Mouse (Mus musculus): ENCODE measurements around the gene Dok4. TPM values are rescaled to one million over a fixed set of nuclear protein-coding genes. Genes with fewer than 3 reads are reported as not detected.

Dok4 gene
- polyA plus RNA-seq (2017; shearing (Covaris generic)): under 1 TPM; 0.35 to 0.50 (median 0.50) TPM

DNA sequence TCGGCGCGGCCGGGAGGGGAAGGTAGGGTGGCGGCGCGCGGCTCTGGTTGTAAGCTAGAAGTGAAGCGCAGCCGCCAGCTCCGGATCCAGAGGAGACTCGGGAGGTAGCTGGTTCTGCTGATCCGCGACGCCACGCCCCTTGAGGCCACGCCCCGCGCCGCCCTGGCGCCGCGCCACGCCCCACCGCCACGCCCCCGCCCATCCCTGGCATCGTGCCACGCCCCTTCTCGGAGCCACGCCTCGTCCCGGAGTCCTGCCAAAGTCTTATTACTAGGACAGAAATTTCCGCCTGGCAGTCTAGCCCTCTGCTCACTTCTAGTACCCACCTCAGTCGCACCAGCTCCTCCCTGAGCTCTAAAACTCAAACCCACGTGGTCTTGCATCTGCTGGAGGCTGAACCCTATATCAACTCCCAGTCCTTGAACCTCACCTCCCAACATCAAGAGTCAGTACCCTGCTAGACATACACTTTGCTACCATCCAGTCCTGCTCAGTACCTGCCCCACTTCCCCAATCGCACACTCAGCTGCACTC lies at the start of gene Dok4:
Gene Dok4, minus strand, starts transcription at position 134 of the 534 bp plus-strand sequence.
- peak; percentile 79 for ATAC-seq

DNA sequence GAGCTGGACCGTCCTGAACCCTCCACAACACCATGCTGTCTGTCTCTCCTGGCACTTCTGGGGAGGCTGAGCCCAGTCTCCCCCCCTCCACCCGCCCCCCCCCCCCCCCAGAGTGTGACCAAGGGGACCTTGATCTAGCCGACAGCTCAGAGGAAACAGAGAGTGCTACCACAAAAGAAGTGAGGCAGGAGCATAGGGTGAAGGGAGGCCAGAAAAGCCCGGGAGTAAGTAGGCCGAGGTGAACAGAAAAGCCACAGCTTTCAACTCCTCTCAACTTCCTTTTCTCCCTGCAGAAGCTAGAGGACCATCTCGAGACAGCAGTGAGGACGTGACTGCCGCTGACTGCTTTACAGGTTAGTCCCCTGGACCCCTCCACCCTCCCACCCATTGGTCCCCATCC lies 47.3 kb upstream of the Dok4 start, which contains the start of gene Adgrg5:
Gene Adgrg5, plus strand, starts transcription at position 290 of the 400 bp plus-strand sequence.
- no peak for ATAC-seq

DNA sequence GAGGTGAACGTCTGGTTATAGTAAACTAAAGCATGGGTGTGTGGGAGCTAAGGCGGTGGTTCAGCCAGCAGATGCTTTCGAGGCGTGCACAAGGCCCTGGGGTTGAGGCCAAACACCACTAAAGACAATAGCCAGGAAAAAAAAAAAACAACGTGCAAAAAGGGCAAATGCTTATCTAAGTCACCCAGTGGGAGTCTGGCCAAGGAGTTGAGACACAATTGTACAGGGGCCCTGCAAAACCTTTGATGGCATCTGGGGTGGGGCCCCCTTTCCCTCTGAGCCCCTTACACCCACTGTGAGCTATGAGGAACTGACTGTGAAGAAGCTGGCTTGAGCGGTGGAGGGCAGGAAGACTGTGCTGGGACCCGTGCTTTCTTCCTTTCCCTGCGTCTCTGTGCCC lies 46.5 kb upstream of the Dok4 start:
- no peak for ATAC-seq

DNA sequence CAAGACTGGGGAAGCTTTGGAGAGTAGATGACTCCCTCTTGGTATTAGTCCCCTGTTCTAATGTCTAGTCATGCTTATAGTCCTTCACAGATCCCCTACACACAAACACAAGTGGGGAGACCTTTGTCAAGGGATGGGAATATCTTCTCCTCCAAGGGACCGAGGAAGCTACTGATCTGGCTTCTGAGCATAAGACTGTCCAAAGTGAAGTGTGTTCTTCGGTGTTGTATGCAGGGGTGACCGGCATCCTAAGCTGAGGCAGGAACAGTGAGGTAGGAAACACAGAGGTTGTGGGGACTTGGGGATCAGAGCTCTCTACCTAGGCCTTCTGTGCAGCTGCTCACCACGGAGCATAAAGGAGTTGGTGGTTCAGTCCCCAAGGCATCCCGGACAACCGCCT lies 46.0 kb upstream of the Dok4 start:
- ATAC-seq: no peak

DNA sequence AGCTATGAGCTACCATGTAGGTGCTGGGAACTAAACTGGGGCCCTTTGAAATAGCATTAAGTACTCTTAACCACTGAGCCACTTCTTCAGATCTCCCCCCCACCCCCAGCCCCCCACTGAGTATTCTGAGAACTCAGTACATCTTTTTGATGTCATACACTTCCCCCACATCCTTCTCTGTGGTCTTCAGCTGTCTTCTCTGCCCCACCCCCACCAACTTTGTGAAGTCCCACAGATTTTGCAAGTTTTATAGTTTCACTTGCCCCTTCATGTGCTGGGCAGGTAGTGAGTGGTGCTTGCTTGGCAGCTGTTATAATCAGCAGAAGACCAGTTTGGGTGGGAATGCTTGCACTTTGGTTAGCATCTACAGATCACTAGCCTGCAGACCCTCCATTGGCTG lies 43.1 kb upstream of the Dok4 start:
- peak; percentile 53 for ATAC-seq

DNA sequence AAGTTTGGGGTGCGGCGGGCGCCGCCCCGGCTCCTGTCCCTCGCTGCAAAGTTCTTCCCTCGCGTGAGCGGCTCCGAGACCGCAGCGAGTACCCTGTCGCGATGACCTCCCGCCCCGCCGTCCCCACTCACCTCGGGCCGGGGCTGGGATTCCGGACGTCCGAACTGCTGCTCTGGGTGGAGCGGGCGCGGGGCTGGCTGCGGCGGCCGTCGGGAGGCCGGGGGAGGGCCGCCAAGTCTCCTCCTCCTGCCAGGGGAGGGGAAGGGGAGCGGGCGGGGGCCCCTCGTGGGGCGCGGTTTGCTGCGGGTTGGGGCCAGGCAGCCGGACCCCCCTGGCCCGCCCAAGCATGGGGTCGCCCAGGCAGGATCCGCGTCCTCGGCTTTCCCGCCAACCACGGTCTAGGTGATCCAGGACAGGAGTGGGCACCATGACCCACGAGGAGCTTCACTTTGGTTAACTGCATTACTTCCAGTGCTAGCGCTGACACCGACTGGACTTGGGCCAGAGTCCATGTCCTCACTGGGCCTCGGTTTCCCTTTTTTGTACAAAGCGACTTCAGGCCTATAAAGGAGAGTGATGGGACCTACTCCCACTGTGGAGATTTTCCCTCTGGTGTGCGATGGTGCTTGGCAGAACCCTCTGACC lies 41.8 kb upstream of the Dok4 start, which contains the start of gene Ccdc102a:
Gene Ccdc102a, minus strand, starts transcription at position 248 of the 645 bp plus-strand sequence.
- ATAC-seq: no peak

DNA sequence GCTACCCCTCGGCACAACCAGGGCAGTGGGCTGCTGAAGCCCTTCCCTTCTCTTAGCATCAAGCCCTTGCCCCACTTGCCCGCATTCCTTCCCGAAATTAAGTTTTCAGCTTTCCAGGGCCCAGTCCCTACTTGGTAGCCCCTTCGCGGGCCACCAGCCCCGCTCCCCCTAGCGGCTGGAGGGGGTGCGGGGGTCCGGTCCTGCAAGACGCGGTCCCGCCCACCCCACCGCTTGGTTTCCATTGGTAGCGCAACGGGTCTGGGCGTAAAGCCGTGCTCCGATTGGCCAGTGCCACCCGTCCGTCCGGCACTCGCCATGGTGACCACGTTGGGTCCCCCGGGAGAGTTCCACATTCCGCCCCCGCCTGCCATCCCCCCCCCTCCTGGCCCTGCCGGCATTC lies 41.2 kb upstream of the Dok4 start:
- ATAC-seq: peak; percentile 56

DNA sequence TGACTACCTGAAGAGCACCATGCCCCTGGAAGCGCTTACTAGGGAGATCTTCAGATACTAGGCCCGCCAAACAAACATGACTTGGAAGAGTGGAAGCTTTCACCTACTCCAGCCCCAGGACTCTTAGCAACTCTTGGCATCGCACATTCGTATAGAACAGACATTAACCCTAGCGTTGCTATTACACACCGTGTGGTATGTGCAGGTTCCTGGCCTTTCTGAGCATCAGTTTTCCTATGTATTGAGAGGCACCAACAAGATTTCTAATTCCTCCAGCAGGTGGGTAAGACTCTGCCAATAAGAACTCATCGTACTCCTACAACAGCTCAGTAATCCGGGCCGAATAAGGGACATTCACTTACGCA lies 40.8 kb upstream of the Dok4 start:
- ATAC-seq: no peak

DNA sequence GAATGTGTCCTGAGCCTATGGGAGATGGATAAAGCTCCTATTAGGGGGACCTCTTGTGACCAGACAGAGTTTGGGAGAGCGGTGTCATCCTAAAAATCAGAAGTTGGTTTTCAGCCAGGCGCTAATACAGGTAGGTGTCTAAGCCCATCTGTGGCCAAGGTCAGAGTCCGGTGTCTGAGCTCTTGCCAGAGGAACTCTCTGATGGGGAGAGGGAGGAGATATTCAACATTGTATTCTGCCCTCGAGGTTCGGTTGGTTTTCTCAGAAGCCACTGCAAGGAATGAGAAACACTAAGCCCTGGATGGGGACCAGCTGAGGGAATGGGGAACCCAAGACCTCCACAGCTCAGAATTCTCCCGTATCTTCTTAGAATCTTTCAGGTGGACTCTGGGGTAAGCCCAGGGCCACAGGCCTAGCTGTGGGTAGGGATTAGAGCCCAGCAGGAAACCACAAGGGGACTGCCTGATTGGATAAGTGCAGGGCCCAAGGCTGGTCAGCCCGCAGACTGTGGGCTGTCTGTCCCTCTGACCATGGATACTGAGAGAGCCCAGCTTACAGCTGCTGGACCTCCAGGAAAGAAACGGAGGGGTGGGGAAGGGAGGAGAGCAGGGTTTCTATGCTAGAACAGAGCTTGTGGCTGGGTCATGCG lies 40.3 kb upstream of the Dok4 start:
- no peak for ATAC-seq

DNA sequence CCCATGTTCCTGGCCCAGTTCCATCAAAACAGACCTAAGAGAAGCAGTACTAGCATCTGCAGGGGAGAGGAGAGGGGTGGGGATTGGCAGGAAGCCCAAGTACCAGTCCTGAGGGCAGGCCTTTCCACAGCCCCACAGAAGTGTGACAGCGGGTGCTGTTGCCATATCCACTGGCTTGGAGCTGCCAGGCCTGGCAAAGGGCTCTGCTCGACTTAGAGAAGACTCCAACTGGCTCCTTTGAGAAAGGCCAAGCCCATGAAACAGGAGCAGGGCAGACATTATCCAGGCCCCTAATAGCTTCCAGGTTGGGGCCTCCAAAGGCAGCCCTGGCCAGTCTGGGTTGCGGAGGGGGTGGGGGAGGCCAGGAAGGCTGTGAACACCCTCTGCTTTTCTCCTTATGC lies 38.6 kb upstream of the Dok4 start:
- ATAC-seq: no peak

DNA sequence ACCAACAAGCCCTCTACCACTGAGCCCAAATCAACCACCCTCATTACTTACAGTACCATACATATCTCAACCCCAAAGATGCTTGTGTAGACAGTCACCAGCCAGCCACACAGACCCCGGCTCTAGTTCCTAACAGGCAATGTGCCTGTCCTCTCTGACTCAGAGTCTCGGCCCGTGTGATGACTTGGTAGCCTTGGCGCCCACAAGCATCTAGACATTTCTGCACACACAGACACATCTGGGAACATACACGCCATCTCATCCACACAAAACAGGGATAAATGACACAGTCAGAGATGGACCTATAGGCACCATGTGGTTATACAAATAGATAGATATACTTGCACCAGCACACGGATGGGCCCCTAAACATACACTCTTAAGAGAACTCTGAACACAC lies 38.1 kb upstream of the Dok4 start:
- ATAC-seq: no peak

DNA sequence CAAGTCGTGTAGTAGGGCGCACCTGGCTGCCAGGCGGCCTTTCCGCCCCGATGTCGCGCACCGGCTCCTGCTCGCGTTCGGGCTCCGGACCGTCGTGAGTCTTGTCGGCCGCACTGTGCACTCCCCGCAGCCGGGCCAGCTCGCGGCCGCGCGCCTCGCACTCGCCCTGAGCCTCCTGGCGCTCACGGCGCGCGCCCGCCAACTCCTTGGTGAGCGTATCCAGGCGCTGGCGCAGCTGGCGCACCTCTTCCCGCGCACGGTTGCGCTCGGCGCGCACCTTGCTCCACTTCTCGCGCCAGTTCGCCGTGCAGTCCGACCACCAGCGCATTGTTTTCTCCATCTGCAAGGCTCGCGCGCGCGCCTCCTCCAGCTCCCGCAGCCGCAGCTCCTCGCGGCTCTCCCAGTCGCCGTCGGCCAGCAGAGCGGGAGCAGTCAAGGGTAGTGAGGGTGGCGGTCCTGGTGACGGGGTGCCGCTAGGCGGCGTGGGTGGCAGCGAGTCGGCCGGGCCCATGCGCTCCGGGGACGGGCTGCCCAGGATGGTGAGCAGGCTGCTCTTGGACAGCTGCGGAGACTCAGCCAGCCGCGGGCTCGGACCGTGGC lies 37.0 kb upstream of the Dok4 start:
- no peak for ATAC-seq

DNA sequence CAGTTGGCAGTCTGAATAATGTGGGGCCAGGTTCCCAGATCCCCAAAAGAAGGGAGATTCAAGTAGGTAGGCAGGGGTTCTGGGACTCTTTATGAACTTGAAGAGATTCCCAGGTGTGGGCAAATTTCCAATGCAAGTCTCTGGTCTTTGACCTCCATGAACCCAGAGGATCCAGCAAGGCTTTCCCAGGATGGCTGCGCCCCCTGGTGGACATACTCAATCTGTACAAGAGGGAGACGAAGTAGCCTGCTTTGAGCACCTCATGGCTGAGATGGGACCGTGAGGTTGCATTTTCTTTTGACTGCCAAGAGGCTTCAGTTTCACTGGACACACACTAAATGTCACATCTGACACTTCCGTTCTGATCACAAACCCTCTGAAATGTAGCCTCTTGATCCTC lies 32.7 kb upstream of the Dok4 start:
- peak; percentile 73 for ATAC-seq

DNA sequence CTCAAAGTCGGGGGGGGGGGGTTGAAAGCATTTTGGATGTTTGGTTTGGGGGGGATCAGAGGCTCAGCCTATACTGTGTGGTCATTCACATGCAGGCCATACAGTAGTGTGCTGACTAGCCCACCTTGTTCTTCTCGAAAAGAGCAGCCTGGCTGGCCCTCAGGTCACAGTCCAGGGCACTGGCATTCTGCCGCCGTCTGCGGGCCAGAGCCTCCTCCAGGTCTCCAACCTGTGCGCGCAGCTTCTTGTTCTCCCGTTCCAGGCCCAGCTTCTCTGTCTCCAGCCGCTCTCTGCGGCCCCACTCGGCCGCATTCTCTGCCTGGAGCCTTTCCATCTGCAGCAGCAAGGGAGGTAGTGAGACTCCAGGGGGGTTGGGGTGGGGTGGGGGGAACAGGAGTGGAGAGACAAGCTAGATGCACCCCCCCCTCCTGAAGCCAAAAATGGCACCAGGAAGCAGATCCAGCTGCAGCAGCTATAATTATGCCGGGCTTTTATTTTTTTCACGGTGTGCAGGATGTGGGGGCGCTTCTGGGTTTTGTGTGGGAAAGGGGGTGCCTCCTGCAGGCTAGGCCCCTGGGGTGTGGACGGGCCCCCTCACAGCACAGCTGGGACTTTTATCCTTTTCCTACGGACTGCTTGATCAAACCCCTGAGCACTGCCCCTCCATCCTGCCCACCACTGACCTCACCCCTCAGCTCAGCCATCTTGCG lies 31.6 kb upstream of the Dok4 start:
- no peak for ATAC-seq

DNA sequence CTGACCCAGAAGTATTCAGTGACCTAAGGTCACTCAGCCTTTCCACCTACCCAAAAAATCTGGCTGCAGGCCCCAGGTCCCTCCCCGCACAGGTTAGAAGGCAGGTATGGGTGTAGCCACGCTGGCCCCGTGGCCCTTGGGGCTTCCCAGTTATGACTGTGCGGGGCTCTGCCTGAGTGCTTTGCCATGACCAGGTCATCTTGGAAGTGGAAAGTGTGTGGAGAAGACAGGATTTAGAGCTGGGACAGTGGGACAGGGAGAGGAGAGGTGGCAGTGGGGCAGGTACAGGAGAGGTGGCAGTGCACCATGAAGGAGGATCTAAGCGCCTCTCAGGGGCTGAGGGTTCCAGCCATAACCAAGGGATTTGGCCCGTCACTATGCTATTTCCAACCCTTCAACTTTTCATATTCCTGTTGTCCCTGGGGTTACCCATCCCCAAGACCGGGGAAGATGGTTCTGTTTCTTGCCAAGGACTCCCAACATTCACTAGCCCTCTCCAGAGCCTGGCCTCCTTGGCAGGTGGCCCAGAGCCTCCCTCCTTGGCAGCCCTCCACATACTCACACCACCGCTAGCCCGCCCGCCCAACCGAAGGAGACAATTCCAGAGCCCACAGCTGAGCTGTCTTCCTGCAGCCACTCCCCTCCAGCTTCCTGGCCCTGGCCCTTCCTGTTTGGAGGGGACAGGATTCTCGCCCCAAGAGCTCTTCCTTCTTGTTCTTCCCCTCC lies 28.5 kb upstream of the Dok4 start:
- no peak for ATAC-seq

DNA sequence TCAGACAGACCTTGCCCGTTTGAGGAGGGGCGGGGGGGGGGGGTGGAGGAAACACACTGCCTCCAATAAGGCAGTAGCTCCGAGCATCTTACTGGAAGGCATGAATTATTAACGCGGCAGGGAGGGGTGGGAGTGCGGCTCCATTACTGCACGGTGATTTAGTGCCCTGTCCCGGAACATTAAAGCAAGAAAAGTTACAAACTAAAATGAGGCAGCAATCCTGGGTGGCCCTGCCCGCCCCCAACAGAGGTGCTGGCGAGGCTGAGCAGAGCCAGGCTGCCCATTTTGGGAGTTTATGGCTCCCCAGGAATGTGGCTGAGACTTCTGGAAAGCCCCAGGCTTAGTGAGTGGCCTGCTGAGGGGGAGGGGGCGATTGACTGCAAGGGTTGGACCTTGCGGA lies 27.6 kb upstream of the Dok4 start:
- ATAC-seq: no peak

DNA sequence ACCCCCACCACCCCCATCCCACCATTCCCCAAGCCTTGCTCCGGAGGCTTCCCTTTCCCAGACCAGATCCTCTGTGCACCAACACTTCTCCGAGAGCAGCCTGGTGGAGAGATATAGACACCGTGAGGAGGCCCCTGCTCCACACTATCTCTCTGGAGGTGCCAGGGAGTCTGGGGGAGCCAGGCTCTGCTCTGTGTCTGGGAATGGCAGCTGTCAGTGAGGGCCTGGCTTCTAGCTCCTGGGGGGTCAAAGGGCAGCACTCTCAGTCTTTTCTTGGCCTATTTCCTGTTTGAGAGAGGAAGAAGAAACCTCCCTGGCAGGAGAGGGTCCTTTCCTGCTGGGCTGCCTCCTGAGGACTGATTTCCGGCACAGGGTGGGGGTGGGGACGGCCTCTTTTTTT lies 24.9 kb upstream of the Dok4 start:
- no peak for ATAC-seq

DNA sequence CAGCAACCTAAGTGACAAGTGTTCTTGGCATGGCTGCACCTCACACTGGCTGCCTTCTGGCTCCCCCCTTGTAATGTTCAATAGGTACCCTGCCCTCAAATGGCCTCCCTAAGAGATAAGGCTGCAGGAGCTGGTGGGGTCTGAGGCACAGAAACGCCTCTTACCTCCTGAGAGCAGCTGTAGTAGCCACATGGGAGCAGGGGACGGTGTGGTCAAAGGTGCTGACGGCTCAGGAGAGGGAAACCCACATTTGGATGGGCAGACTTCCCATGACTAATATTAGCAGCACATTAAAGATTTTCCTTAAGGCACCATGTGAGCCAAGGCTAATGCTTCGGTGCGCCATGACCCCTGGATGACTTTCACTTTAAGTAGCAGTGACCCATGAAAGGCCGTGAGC lies 24.5 kb upstream of the Dok4 start:
- ATAC-seq: no peak

DNA sequence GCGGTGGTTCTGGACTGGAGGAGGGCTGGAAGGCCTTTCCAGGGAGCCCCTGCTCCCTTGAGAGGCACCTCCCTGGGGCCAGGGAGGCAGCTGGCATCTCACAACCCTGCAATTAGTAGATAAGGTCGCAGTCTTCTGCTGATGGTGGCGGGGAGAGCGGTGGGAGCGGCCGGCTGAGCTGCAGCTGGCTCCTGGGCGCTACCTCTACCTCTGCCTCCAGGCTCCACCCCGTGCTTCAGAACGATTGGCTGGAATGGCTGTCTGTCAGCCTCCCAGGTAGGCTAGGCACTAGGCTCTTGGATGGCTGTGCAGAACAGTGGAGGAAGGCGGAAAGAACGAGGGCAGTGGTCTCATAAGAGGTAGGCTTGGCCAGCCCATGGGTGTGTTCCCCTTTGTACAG lies 23.1 kb upstream of the Dok4 start:
- no peak for ATAC-seq

DNA sequence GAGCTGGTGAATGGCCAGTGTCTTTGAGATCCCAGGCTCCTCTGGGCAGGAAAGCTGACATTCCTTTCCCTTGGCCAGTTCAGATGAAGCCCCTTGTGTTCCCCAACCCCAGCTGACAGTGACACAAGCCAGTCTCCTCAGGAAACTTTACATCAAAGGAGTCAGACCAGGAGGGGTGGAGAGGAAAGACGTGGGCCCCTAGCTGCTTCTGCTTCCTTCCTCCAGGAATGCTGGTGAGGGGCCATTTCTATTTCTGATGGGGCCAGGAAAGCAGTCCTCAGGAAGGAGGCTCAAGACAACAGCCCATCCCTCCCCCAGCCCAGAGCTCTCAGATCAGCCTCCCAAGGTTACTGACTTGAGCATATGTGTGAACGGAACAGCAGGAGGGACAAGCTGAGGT lies 16.8 kb upstream of the Dok4 start:
- ATAC-seq: no peak

DNA sequence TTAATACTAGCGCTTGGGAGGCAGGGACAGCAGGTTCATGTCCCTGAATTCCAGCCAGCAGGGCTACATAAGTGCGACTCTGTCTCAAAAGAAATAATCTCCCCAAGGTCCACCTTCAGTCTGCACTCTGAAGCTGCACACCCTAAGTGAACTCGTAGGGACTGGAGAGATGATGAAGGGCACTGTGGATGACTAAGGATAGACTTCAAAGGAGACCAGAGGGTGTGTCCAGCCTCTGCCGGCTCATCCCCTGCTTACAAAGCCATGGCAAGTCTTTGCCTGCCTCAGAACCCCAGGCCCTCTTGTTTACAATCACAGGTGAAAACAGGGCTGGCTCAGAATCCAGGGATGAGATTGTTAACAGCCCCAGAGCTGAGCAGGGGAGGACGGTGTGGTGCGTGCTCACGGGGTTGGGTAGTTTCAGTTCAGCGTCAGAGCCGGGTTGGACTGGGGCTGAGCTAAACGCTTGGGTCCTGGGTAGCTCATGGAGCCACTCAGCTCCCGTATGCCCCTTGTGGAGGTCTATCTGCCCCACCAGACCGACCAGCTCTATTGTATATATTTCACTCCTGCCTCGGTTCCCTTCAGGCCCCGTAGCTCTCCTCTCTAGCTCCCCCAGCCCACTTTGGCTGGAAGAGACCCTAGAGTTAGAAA lies 12.4 kb upstream of the Dok4 start:
- ATAC-seq: no peak

DNA sequence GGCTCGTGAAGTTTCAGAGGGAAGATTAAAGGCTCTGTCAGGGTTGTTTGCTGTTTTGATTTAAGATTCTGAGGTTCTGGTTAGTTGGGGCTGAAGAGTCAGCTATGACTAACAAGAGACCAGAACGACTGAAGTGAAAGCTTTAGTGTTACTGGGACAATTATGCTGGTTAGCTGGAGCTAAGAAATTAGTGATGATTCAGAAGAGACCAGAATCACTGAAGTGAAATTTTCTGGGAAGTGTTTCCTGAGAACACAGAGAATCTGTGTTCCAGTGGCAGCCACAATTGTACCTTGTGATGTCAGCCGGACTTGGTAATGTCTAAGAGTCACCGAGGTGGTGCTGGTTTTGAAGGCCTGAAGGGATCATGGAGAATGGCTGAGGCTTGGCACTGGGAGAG lies 4.6 kb upstream of the Dok4 start:
- ATAC-seq: no peak

All from inflammation-experienced regulatory T-cells, adult 6 months (primary cell).